Mouse (Mus musculus): Measurements from ENCODE around the gene Alpk1.

- TF ChIP-seq CTCF (IDR thresholded peaks at IDR 0.05) (no peak), EP300 (IDR thresholded peaks at IDR 0.05) (no peak)
Observed at GRCm38 (mm10) chr3:127749981-127750562, 30.3 kb downstream of the Alpk1 start.
